Comparison of ENCODE assay signal across 26 mouse cellular contexts in genomic region chr17:12770500-12770899, GRCm38 (mm10). TPM values are rescaled to one million over a fixed set of nuclear protein-coding genes. Genes with fewer than 3 reads are reported as not detected.
DNase-seq lines count a peak whose midpoint lies in the region; ATAC-seq and TF ChIP-seq lines count a peak whose summit lies in the region.
"Had no signal": no experiment of that assay in that cellular context is flagged by ENCODE, and none has a peak within 500 bp of the region (broad histone marks: within the 10 kb centered on the region; RNA-seq: fewer than 3 reads in every experiment).

No protein-coding gene starts in this region.

- 87% methylated on average over 5 of the region's 5 CpGs for WGBS in heart, embryonic 13.5 days
- 73% methylated on average over 5 of the region's 5 CpGs for WGBS in liver, embryonic 15.5 days (ENCODE audit: insufficient replicate concordance)
- WGBS in liver, postnatal 0 days (ENCODE audit: insufficient replicate concordance) = 87% methylated on average over 5 of the region's 5 CpGs
- WGBS in limb, embryonic 14.5 days = 89% methylated on average over 5 of the region's 5 CpGs

- H3K9ac ChIP-seq in heart, embryonic 13.5 days = peak overlapping the region; percentile 99; the same call in 1 of the 2 replicates
- H3K9ac ChIP-seq in liver, embryonic 15.5 days = no peak overlapping the region
- no peak overlapping the region for H3K9ac ChIP-seq in liver, postnatal 0 days (replicated peaks)
- H3K9ac ChIP-seq in limb, embryonic 14.5 days (ENCODE audit: low read depth, low read length, severe bottlenecking) = no peak overlapping the region

- H3K9me3 ChIP-seq in heart, embryonic 13.5 days = no peaks in the 10 kb centered on the region
- H3K9me3 ChIP-seq in liver, embryonic 15.5 days (replicated peaks) = no peaks in the 10 kb centered on the region
- H3K9me3 ChIP-seq in liver, postnatal 0 days (ENCODE audit: low read length) = no peaks in the 10 kb centered on the region
- no peaks in the 10 kb centered on the region for H3K9me3 ChIP-seq in limb, embryonic 14.5 days (ENCODE audit: control insufficient read depth, low read length)
- H3K9me3 ChIP-seq: hindbrain, embryonic 12.5 days; intestine, embryonic 15.5 days; liver, embryonic 13.5 days; lung, embryonic 15.5 days had no signal

- H3K4me1 ChIP-seq in heart, embryonic 13.5 days = peaks cover 62% of the 10 kb centered on the region
- H3K4me1 ChIP-seq in liver, embryonic 15.5 days (replicated peaks) = peaks cover 25% of the 10 kb centered on the region
- H3K4me1 ChIP-seq in liver, postnatal 0 days (ENCODE audit: insufficient read depth) = peaks cover 19% of the 10 kb centered on the region
- peaks cover 23% of the 10 kb centered on the region for H3K4me1 ChIP-seq in limb, embryonic 14.5 days (ENCODE audit: control insufficient read depth, insufficient read depth, low read length)

- H3K4me3 ChIP-seq in heart, embryonic 13.5 days = no peak overlapping the region
- H3K4me3 ChIP-seq in liver, embryonic 15.5 days (replicated peaks) = no peak overlapping the region
- H3K4me3 ChIP-seq in liver, postnatal 0 days (ENCODE audit: low read depth, low read length) = no peak overlapping the region
- no peak overlapping the region for H3K4me3 ChIP-seq in limb, embryonic 14.5 days (replicated peaks; ENCODE audit: low read length)
- H3K4me3 ChIP-seq: myocyte had no signal

- TF ChIP-seq POLR2A in limb, embryonic 14.5 days (IDR thresholded peaks at IDR 0.05; ENCODE audit: borderline replicate concordance, extremely low read depth, insufficient read depth, insufficient read length) = no peak

- ATAC-seq in heart, embryonic 13.5 days (ENCODE audit: extremely low read depth, insufficient number of reproducible peaks, low FRiP score, low TSS enrichment) = no peak
- ATAC-seq in liver, embryonic 15.5 days (ENCODE audit: insufficient read depth) = no peak
- ATAC-seq in liver, postnatal 0 days = no peak
- ATAC-seq in limb, embryonic 14.5 days (ENCODE audit: low FRiP score, low read depth) = no peak

- peak overlapping the region; percentile 97 for H3K27ac ChIP-seq in heart, embryonic 13.5 days (replicated peaks)
- H3K27ac ChIP-seq in liver, embryonic 15.5 days (replicated peaks) = no peak overlapping the region
- no peak overlapping the region for H3K27ac ChIP-seq in liver, postnatal 0 days (ENCODE audit: low read depth)
- H3K27ac ChIP-seq in limb, embryonic 14.5 days (replicated peaks; ENCODE audit: low read depth, low read length) = no peak overlapping the region
- H3K27ac ChIP-seq: hindbrain, embryonic 12.5 days; intestine, embryonic 15.5 days; liver, embryonic 13.5 days; lung, embryonic 15.5 days; midbrain, embryonic 12.5 days; neural tube, embryonic 12.5 days had no signal

- intact Hi-C loops in left cerebral cortex, postnatal 36 days (cut with DNase I) = no loop called here

- peaks cover 78% of the 10 kb centered on the region for H3K36me3 ChIP-seq in heart, embryonic 13.5 days
- peaks cover 13% of the 10 kb centered on the region for H3K36me3 ChIP-seq in liver, embryonic 15.5 days (replicated peaks)
- H3K36me3 ChIP-seq in liver, postnatal 0 days (replicated peaks; ENCODE audit: insufficient read depth, low read length) = peaks cover 3% of the 10 kb centered on the region; the same call in 1 of the 2 replicates
- peaks cover 31% of the 10 kb centered on the region for H3K36me3 ChIP-seq in limb, embryonic 14.5 days (ENCODE audit: control insufficient read depth, insufficient read depth, low read length)
- H3K36me3 ChIP-seq: hindbrain, embryonic 12.5 days; midbrain, embryonic 12.5 days; neural tube, embryonic 12.5 days had no signal

- no peaks in the 10 kb centered on the region for H3K27me3 ChIP-seq in heart, embryonic 13.5 days (replicated peaks)
- no peaks in the 10 kb centered on the region for H3K27me3 ChIP-seq in liver, embryonic 15.5 days
- H3K27me3 ChIP-seq in liver, postnatal 0 days (ENCODE audit: insufficient read depth, low read length) = no peaks in the 10 kb centered on the region
- no peaks in the 10 kb centered on the region for H3K27me3 ChIP-seq in limb, embryonic 14.5 days (ENCODE audit: control insufficient read depth, insufficient read depth, low read length)
- H3K27me3 ChIP-seq: hindbrain, embryonic 12.5 days; intestine, embryonic 15.5 days; liver, embryonic 13.5 days; lung, embryonic 15.5 days; neural tube, embryonic 12.5 days had no signal

- peak; percentile 28 for DNase-seq in gastrocnemius, adult 18-20 months (ENCODE audit: low spot score)
- DNase-seq in gastrocnemius, postnatal 4 days (ENCODE audit: low spot score in 2 of 2) = no peak
- DNase-seq in heart, adult 18-20 months = no peak
- no peak for DNase-seq in liver, postnatal 0 days
- DNase-seq in limb, embryonic 14.5 days (ENCODE audit: low spot score) = no peak
- DNase-seq in left cerebral cortex, postnatal 36 days (ENCODE audit: low spot score in 2 of 2) = no peak
- DNase-seq: adrenal gland, postnatal 25 days; B cell, adult 2 months; cerebellum, postnatal 36 days; forebrain, postnatal 0 days; gastrocnemius, postnatal 25 days; kidney, adult 2 months; kidney, postnatal 36 days; liver, embryonic 13.5 days; lung, postnatal 36 days; right cerebral cortex, adult 18-20 months; spleen, adult 18-20 months; thymus, postnatal 14 days had no signal

- no peak for TF ChIP-seq EP300 in liver, postnatal 0 days (IDR thresholded peaks at IDR 0.05; ENCODE audit: low read depth)

- 0 out of 2 replicates have a peak overlapping the region, but pooled peaks have one; percentile 76 for H3K4me2 ChIP-seq in heart, embryonic 13.5 days
- 0 out of 2 replicates have a peak overlapping the region, but pooled peaks have one; percentile 88 for H3K4me2 ChIP-seq in liver, embryonic 15.5 days
- H3K4me2 ChIP-seq in liver, postnatal 0 days (ENCODE audit: low read depth, low read length) = no peak overlapping the region
- peak overlapping the region; percentile 48; the same call in 1 of the 2 replicates for H3K4me2 ChIP-seq in limb, embryonic 14.5 days (replicated peaks; ENCODE audit: low read depth, low read length, severe bottlenecking)

- TF ChIP-seq CTCF in liver, postnatal 0 days (IDR thresholded peaks at IDR 0.05; ENCODE audit: low read depth) = no peak

RNA-seq across cellular contexts. Expression of gene Igf2r, which starts 1.0 kb away (rescaled TPM):
- 10 to 100 TPM; 42.4 to 43.3 TPM for total RNA-seq in gastrocnemius, adult 18-20 months (2021)
- 100 to 1,000 TPM; 178 to 206 TPM for total RNA-seq in gastrocnemius, postnatal 4 days (2021)
- 142 and 143 TPM in 2 replicates for polyA plus RNA-seq in heart, embryonic 13.5 days (2015; fragmentation: Nextera tagmentation; extraction: Ambion mirVana)
- 100 to 1,000 TPM; 111 to 115 TPM for total RNA-seq in heart, adult 18-20 months (2021)
- polyA plus RNA-seq in liver, embryonic 15.5 days (2015; fragmentation: Nextera tagmentation; extraction: Ambion mirVana) = 13.0 and 15.6 TPM in 2 replicates
- 4.5 and 6.5 TPM in 2 replicates for polyA plus RNA-seq in liver, postnatal 0 days (2015; fragmentation: Nextera tagmentation; extraction: Ambion mirVana)
- polyA plus RNA-seq in limb, embryonic 14.5 days (2012; rRNA removed) = 97.3 and 99.6 TPM in 2 replicates
- polyA plus RNA-seq in limb, embryonic 14.5 days (2014; fragmentation: Nextera tagmentation; extraction: Ambion mirVana) = 60.6 and 62.4 TPM in 2 replicates
- 10 to 100 TPM; 27.0 to 27.7 TPM for total RNA-seq in left cerebral cortex, postnatal 36 days (2021)
